Comparison of ENCODE assay signal across 10 mouse cellular contexts in the genomic region with DNA sequence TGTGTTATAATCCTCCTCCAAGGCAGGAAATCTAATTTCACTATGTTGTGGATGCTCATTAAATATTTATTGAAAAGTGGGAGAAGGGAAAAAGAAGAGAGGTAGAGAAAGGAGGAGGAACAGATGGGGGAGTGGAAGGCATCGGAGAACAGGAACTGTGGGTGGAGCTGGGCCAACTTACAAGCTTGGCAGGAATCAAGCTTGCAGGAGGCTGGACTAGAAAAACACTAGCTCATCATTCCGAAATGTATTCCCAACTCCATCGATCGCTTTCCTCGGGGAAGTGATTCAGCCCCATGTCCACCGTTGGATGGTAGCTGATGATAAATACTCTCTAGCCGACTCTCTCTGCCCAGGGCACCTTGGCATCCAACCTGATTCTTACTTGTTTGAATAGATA. TPM values are rescaled to one million over a fixed set of nuclear protein-coding genes. Genes with fewer than 3 reads are reported as not detected.
DNase-seq lines count a peak whose midpoint lies in the region.
"Had no signal": no experiment of that assay in that cellular context is flagged by ENCODE, and none has a peak within 500 bp of the region (broad histone marks: within the 10 kb centered on the region; RNA-seq: fewer than 3 reads in every experiment).

No protein-coding gene starts in this region.

- intact Hi-C loops in heart, postnatal 10 days (cut with DNase I), result no loop called here

- peak; percentile 75 to 76 for DNase-seq in cerebellum, postnatal 14 days
- DNase-seq in cerebellum, adult 18-20 months, result no peak
- peak; percentile 22 to 27 for DNase-seq in heart, postnatal 10 days
- DNase-seq in heart, adult 8-10 months (ENCODE audit: low spot score), result no peak
- DNase-seq in layer of hippocampus, adult 18-20 months (ENCODE audit: low spot score in 2 of 2), result peak; percentile 66 to 85
- peak; percentile 57 to 58 for DNase-seq in right cerebral cortex, adult 2 months (ENCODE audit: low spot score in 2 of 2)
- no peak for DNase-seq in spleen, postnatal 36 days (ENCODE audit: low spot score in 2 of 2)
- DNase-seq in urinary bladder, postnatal 10 days (ENCODE audit: low spot score), result no peak
- DNase-seq: adrenal gland, adult 2 months; kidney, adult 9 months had no signal

RNA-seq across cellular contexts. Expression of gene Atrnl1, which starts 29.9 kb away (rescaled TPM):
- total RNA-seq in heart, postnatal 10 days (2021), result 10 to 100 TPM; 24.3 to 24.9 TPM
- 10 to 100 TPM; 13.7 to 16.1 (median 15.1) TPM for total RNA-seq in heart, adult 8-10 months (2022)
- total RNA-seq in layer of hippocampus, adult 18-20 months (2021), result 10 to 100 TPM; 64.3 to 71.3 TPM

Comparison
In these comparisons a context has a peak if more than half of its experiments do, and no peak if none do; other contexts are left out.
1. DNase-seq: peak in cerebellum, postnatal 14 days (2 of 2), heart, postnatal 10 days (2 of 2), layer of hippocampus, adult 18-20 months (2 of 2) and right cerebral cortex, adult 2 months (2 of 2); none in cerebellum, adult 18-20 months (0 of 2), heart, adult 8-10 months (single experiment), spleen, postnatal 36 days (0 of 2) and urinary bladder, postnatal 10 days (single experiment).